Mouse (Mus musculus): Measurements from ENCODE around the gene Olfr1333.
"Not testable (repeated sequence)": the region's sequence is repeated elsewhere in the genome, so short reads cannot be mapped to it uniquely, and the experiment has no call there.

Gene Olfr1333

DNA sequence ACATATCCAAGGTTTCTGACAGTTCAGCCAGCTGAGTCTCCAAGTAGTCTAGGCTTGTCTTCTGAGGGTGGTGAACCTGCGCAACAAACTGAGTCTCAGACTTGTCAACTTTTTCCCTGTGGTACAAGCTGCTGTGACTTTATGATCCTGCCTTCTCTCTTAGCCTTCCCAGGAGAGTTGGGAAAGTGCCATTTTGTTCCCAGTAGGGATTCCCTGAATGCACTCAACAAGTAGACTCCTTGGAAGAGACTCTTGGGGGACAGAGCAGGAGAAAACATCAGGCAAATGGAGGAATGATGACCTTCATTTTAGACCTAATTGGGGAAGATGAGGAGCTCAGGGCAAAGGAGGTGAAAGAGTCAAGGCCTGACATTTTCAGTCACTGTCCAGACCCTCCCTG is at the start of gene Olfr1333:
Gene Olfr1333, minus strand, starts transcription at position 101 of the 400 bp plus-strand sequence.
- no peak for DNase-seq (ENCODE audit: low spot score in 2 of 2)

GRCm38 (mm10) chr4:118867566-118867965 is 31.5 kb upstream of the Olfr1333 start:
- DNase-seq (ENCODE audit: low spot score in 2 of 2): no peak

GRCm38 (mm10) chr4:118864349-118864748 is 28.3 kb upstream of the Olfr1333 start, which contains the start of gene Olfr1331:
Olfr1331 (plus strand) TSS chr4:118864649.
- no peak for DNase-seq (ENCODE audit: low spot score in 2 of 2)

DNA sequence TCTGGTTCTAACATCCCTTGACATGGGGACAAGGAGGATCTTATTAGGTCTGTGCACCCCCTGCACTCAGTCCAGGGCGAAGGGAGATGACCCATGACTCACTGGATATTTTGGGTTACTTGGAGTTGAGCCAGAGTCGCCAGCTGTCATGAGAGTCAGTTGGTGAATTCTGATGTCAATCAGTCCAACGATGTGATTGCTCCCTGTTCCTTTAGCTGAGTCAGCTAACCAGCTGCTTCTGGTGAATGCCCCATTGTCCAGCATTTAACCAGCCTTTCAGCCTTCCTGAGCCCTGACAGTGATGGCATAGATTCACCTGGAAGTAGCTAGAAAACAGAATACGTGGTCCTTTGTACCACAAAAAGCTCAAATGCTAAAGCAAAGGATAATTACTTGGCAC is 26.6 kb upstream of the Olfr1333 start:
- DNase-seq (ENCODE audit: low spot score in 2 of 2): no peak

DNA sequence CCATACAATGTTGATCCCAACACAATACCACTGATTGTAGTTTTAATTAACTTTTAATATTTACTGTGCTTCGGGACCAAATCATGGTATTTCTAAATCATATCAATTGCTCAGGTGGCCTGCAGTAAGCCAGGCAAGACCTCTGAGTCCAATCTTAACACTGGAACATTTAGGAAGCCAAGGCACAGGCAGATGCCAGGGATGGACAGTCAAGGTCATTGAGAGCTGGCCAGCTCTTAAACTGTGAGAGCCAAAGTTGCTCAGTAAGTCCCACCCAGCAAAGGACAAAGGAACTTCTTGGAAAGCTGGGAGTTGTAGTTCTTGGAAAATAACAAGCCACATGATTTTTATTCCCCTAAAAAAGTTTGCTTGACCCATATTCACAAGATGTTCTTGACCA is 25.7 kb upstream of the Olfr1333 start:
- DNase-seq (ENCODE audit: low spot score in 2 of 2): no peak

DNA sequence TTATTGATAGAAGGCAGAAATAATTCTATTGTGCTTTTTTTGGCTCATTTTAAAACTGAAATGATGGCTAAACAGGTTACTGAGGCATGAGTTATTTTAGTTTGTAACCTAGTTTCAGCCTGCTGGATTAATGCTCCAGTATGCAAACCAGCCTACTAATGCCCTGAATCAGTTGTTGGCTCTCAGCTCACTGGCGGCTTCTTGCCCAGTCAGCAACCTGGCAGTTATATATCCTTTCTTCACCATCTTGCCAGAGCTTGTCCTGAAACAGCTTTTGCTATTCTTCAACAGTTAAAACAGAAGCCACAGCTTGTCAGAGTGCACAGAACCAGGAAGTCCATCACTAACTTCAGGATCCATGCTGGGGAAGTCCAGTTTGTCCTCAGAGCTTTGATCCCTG is 17.2 kb downstream of the Olfr1333 start:
- DNase-seq (ENCODE audit: low spot score in 2 of 2): no peak

DNA sequence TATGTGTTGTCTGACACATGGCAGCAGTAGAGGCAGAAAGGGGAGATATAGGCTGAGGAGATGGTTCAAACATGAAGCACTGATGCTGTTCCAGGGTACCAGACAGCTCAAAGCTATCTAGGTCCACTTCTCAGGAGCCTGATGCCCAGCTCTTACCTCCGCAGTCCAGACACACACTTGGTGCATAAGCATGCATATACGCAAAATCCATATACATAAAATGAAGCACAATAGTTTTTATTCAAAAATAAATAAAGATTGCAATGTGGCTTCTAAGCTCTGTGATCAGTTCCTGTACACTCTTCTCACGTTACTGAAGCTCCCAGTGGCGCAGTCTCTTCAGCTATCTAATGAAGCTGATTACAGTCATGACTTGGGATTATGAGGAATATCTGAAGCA is 26.2 kb downstream of the Olfr1333 start, which contains the start of gene Olfr1335:
Gene Olfr1335, minus strand, starts transcription at position 101 of the 400 bp plus-strand sequence.
- no peak for DNase-seq (ENCODE audit: low spot score in 2 of 2)

DNA sequence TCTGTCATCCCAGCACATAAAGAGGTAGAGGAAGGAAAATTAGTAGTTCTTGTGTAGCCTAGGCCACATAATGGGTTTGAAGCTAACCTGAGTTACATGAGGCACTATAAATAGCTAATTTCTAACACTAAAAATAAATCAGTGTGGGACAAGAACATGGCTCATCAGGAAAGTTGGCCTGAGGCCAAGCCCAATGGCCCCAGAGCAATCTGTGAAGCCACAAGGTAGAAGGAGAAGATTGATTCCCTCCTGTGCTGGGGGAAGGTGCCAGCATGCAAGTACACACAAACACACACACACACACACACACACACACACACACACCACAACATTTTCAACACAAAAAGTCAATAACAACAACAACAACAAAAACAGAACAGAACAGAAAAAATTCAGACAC is 43.3 kb downstream of the Olfr1333 start:
- DNase-seq (ENCODE audit: low spot score in 2 of 2): not testable (repeated sequence)

DNA sequence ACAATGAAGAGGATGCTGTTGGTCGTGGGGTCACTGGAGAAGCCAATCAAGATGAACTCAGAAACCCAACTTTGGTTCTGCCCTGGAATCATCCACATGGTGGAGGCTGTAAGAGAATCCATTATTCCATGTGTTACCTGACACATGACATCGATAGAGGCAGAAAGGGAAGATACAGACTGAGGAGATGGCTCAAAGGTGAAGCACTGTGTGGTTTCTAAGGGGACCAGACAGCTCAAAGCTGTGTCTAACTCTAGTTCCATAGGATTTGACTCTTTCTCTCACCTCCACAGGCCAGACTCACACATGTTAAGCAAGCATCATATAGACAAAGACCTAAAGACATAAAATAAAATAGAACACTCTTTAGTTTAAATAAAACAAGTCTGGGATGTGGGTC is 53.6 kb downstream of the Olfr1333 start, which contains the start of gene Olfr1337:
Gene Olfr1337, minus strand, starts transcription at position 101 of the 400 bp plus-strand sequence.
- DNase-seq (ENCODE audit: low spot score in 2 of 2): no peak
